Mouse (Mus musculus) left cerebral cortex, postnatal 36 days (tissue): ENCODE data around the gene Prune1. TPM values are rescaled to one million over a fixed set of nuclear protein-coding genes. Genes with fewer than 3 reads are reported as not detected.
"Not testable (repeated sequence)": the region's sequence is repeated elsewhere in the genome, so short reads cannot be mapped to it uniquely, and the experiment has no call there.

ENCODE experiments used
- DNase-seq, 2 experiments: peaks; one replicate each; pipeline ENCODE4 v3.0.0; 2021 to 2022; ENCODE audit warnings: low spot score in 2 of 2, mixed read lengths in 1 of 2
- intact Hi-C: fragments of 180-260 bp; cut with DNase I; formaldehyde crosslinking; loops from one replicate; pipeline ENCODE4 v1.15.1; 2025
- total RNA-seq, 2 experiments: library from RNA; stranded (reverse); gene quantifications; 2 replicates each; pipeline ENCODE4 v1.2.3; 2021

Gene Prune1
- total RNA-seq, 2 experiments from 2014 or later, result 24.9 to 27.0 TPM

DNA sequence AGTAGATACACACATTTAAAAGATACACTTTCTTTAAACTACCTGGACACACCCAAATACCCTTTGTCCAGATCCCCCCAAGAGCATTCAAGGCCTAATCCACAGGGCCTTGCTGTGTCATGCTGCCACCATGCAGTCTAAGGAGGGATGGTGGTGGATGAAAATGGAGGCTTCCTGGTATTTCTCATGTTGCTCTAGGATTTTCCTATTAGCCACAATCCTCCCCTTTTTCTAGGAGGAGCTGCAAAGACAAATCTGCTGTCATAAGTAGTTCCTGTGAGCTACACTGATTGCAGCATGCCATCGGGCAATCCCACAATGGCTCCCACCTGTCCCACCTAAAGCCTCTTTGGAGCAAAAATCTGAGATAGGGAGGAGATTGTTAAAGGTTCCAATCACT lies 54.7 kb downstream of the Prune1 start:
- intact Hi-C loops, result no loop called here
- DNase-seq, result no peak

GRCm38 (mm10) chr3:95224295-95224694 lies 57.6 kb downstream of the Prune1 start:
- intact Hi-C loops, result no loop called here
- DNase-seq, result no peak

DNA sequence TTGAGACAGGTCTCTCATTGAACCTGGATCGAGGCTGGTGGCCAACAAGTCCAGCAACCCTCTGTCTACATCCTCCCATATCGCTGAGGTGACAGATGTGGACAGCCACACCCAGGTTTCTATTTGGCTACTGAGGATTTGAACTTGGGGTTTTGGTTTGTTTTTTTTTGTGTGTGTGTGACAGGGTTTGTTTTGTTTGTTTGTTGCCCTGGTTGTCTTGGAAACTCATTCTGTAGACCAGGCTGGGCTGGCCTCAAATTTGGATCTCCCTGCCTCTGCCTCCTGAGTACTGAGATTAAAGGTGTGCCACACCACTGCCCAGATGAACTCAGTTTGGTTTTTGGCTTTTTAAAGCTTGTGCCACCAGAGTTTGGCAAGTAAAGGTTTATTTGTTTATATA lies 58.8 kb downstream of the Prune1 start:
- DNase-seq, result no peak
- intact Hi-C loops, result no loop called here

GRCm38 (mm10) chr3:95218466-95219137 lies 63.3 kb downstream of the Prune1 start:
- intact Hi-C loops, result no loop called here
- no peak for DNase-seq

DNA sequence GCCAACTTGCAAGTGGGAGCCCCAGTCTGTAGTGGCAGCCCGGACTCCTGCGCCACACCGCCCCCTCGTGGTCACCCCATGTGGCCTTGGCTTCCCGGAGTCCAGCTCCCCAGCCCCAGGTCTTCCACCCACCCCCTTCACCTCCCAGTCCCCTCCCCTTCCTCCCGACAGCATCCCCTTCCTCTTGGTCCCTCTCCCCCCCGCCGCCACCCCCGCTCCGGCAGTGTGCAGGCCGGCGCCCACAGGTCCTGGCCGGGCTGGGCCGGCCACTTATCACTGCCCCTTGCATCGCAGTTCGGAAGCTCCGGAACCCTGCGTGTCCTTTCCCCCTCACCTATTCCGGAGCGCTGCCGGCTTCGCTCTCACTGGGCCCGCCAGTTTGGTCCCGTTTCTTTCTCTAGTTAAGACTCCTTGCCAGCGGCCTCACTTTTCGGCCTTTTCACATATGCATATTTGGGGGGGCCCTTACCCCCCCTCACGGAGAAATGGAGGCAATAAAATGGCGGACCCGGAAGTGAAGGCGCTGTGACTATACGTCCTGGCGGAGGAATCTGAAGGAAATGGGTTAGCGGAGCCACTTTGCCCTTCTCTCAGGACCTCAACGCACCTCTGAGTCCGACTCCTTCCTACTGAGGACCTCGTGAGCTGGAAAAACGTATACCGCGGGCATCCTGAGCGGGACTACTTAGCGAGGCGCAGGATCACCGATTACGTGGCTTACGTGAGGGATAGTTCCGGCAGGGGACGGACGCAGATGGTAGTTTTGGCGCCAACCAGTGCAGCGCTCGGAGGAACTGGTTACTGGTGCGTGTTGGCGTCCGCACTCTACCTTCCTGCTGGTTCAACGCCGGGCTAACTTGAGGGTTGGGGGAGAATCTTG lies 64.4 kb downstream of the Prune1 start, which contains the start of gene Gabpb2:
TSS of gene Gabpb2 (minus strand) at position 662 of the 880 bp plus-strand sequence.
- peak; percentile 89 to 91 for DNase-seq
- intact Hi-C loops, result loop anchor here (1.0 to 2.0 kb wide), 3 partner anchors 13 to 75 kb away; partner anchors contain the start of gene Tnfaip8l2

DNA sequence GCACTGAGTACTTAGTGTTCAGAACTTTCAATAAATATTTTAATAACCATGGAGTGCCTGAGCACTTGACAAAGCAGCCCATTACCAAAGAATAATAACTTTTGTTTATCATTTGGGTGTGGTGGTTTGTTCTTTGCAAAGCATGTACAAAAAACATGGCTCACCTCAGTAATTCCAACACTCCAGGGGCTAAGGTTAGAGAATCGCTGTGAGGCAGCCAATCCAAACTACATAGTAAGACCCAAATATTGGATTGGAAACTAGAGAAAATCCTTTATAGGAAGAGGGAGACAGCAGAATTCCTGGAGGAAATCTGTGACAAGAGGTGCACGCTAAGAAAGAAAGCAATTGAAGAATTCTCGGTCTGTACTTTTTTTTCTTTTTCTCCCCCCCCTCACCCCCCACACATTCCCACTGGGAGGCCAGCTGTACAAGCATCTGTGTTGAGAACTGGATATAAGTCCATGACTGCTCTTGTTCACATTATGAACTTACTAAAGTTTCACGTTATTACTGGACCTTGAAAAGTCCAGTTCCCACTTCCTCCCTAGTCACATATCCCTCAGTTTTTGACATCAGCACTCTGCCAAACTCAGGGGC lies 65.1 kb downstream of the Prune1 start:
- no peak for DNase-seq
- intact Hi-C loops, result loop anchor here (1.0 to 2.0 kb wide), 3 partner anchors 14 to 74 kb away; partner anchors contain the start of gene Tnfaip8l2

GRCm38 (mm10) chr3:95213609-95213975 lies 68.3 kb downstream of the Prune1 start:
- DNase-seq, result no peak
- intact Hi-C loops, result no loop called here

- intact Hi-C loops, DNase-seq: not testable (repeated sequence)
Observed at GRCm38 (mm10) chr3:95212889-95213608, 68.8 kb downstream of the Prune1 start.

DNA sequence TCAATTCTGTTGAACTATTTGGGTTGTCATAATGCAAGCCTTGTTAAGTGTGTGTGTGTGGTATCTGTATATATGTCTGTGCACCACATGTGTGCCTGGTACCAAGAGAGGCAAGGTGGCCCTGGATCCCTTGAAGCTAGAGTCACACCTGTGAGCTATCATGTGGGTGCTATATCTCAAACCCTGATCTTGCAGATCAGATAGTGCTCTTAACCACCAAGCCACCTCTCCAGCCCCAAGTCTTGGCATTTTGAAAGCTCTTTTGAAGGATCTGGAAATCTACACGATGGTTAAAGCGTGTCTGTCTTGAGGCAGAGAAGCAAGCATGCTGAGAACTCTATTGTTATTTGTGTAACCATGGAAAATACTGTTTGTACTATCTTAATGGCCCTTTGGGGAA lies 71.3 kb downstream of the Prune1 start:
- intact Hi-C loops, result no loop called here
- no peak for DNase-seq

GRCm38 (mm10) chr3:95208286-95208685 lies 73.6 kb downstream of the Prune1 start:
- no peak for DNase-seq
- intact Hi-C loops, result no loop called here

DNA sequence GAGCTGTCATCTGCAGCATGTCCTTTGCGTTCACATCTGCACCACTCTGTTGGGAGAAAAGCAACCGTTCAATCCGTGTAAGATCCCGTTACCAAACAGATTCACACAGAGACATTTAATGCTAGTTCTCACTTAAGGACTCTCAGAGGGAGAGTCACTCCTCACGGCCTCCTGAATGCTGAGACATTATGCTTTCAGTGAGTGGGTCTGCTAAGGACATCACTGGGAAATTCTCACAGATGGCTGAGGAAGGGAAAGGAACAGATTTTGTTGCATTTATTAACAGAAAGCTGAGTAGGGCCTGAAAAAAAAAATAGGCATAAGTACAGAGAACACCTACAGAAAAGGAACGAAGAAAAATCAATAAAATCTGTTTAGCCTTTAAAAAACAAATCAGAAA lies 78.0 kb downstream of the Prune1 start:
- intact Hi-C loops, result no loop called here
- no peak for DNase-seq

Other genes starting within 250 kb of the Prune1 start
- gene Psmd4, start 239.5 kb downstream of the Prune1 start, total RNA-seq, result 100 to 1,000 TPM; 143 to 149 TPM
- gene Pip5k1a, start 175.1 kb downstream of the Prune1 start, total RNA-seq, result 10 to 100 TPM; 51.7 to 56.3 TPM
- 10 to 100 TPM; 39.7 to 46.7 TPM for gene Vps72, start 171.1 kb downstream of the Prune1 start, total RNA-seq
- under 1 TPM in 1 of 2 experiments, not detected in 1; 0.88 TPM for gene Tmod4, start 157.6 kb downstream of the Prune1 start, total RNA-seq
- gene Scnm1, start 148.1 kb downstream of the Prune1 start, total RNA-seq, result 10 to 100 TPM; 46.1 to 46.4 TPM
- gene Lysmd1, start 148.0 kb downstream of the Prune1 start, total RNA-seq, result 10 to 100 TPM; 16.3 to 18.4 TPM
- 1 to 10 TPM; 2.5 TPM for gene Tnfaip8l2, start 139.7 kb downstream of the Prune1 start, total RNA-seq
- gene Sema6c, start 121.6 kb downstream of the Prune1 start, total RNA-seq, result 10 to 100 TPM; 20.2 to 21.0 TPM
- gene Gabpb2, start 64.2 kb downstream of the Prune1 start, total RNA-seq, result 10 to 100 TPM in 1 of 2 experiments, 1 to 10 TPM in 1; 6.3 to 13.4 TPM
- gene Cdc42se1, start 53.3 kb downstream of the Prune1 start, total RNA-seq, result 10 to 100 TPM; 64.4 to 68.0 TPM
- gene Mllt11, start 49.9 kb downstream of the Prune1 start, total RNA-seq, result 100 to 1,000 TPM; 292 to 336 TPM
- under 1 TPM; 0.20 to 0.27 TPM for gene Gm128, start 40.5 kb downstream of the Prune1 start, total RNA-seq
- under 1 TPM; 0.39 to 0.86 TPM for gene Bnipl, start 30.9 kb downstream of the Prune1 start, total RNA-seq
- 10 to 100 TPM; 21.6 to 22.9 TPM for gene Mindy1, start 731 bp downstream of the Prune1 start, total RNA-seq
- gene Anxa9, start 25.1 kb upstream of the Prune1 start, total RNA-seq, result 1 to 10 TPM; 1.1 TPM
- gene Cers2, start 32.7 kb upstream of the Prune1 start, total RNA-seq, result 10 to 100 TPM; 49.2 to 53.5 TPM
- 10 to 100 TPM; 29.4 to 40.0 TPM for gene Setdb1, start 75.1 kb upstream of the Prune1 start, total RNA-seq
- gene 4930558C23Rik, start 120.8 kb upstream of the Prune1 start, total RNA-seq, result not detected
- 10 to 100 TPM; 27.4 to 46.1 TPM for gene Arnt, start 152.3 kb upstream of the Prune1 start, total RNA-seq
- gene Ctsk, start 217.2 kb upstream of the Prune1 start, total RNA-seq, result 1 to 10 TPM; 4.8 to 6.9 TPM
- 10 to 100 TPM; 55.6 to 57.8 TPM for gene Ctss, start 244.7 kb upstream of the Prune1 start, total RNA-seq